Mouse (Mus musculus): ENCODE data around the gene 2310034G01Rik. TPM values are rescaled to one million over a fixed set of nuclear protein-coding genes. Genes with fewer than 3 reads are reported as not detected.

Gene 2310034G01Rik
- polyA plus RNA-seq, 1 experiment from 2014 or later: 1.9 TPM

DNA sequence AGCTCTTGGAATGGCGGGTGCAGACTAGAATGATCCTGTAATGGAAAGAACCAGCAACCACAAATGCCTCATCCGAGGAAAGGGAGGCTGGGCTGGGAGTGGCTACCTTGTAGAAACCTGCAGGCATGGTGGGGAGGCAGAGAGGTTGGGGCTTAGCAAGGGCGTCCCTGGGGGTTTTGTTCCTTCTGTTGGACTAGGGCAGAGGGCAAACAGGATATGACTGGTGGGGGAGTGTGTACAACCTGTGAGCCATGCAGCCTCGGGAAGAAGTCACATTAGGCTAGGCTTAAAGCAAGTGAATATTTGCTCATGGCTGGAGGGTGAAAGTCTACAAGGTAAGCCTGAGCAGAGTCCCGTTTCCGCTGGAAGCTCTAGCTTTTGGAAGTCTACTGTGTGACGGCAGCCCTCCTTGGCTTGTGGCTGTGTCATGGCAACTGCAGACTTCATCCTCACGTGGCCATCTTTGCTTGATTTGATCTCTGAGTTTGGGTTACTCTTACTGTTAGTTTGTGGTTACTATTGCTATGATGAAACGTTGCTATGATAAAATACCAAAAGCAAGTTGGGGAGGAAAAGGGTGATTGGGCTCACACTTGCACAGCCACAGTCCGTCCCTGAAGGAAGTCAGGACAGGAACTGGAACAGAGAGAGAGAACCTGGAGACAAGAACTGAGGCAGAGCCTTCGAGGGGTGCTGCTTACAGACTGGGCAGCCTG lies 13.3 kb upstream of the 2310034G01Rik start:
- H3K27ac ChIP-seq (ENCODE audit: low read length): no peak overlapping the region
- H3K9ac ChIP-seq (ENCODE audit: low read length): no peak overlapping the region
- H3K27me3 ChIP-seq (ENCODE audit: control insufficient read depth, insufficient read depth, low read depth, low read length): peaks cover under 1% of the 10 kb centered on the region
- H3K4me3 ChIP-seq (ENCODE audit: low read length): no peak overlapping the region
- WGBS: 74% methylated on average over 11 of the region's 11 CpGs
- no peak for ATAC-seq (ENCODE audit: low read depth)
- no peaks in the 10 kb centered on the region for H3K9me3 ChIP-seq (ENCODE audit: control insufficient read depth, low read length)
- H3K4me2 ChIP-seq (ENCODE audit: low read depth, low read length): no peak overlapping the region
- no peaks in the 10 kb centered on the region for H3K36me3 ChIP-seq (ENCODE audit: control insufficient read depth, insufficient read depth, low read length)
- H3K4me1 ChIP-seq (replicated peaks; ENCODE audit: control insufficient read depth, insufficient read depth, low read length): 0 out of 2 replicates have a peak, but pooled peaks cover 3% of the 10 kb centered on the region

DNA sequence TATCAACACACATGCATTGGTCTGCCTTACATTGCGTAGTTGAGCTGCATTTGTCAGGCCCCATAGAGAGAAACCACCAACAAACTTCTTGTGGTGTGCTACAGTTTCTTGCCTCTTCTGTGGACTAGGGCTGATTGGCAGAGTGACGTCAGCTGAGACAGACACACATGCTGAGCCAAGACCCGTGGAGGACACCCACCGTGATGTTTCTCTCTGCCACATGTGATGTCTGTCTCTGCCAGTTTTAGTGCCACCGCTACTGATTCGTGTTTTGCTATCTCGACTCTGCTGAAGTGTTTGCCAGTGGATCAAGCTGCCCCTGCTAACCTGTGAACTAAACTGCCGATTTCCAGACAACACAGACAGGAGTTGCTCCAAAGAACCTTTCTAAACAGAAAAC lies 12.0 kb upstream of the 2310034G01Rik start:
- Histone ChIP-seq H3K27ac (ENCODE audit: low read length) (no peak overlapping the region), H3K4me3 (ENCODE audit: low read length) (no peak overlapping the region), H3K36me3 (ENCODE audit: control insufficient read depth, insufficient read depth, low read length) (no peaks in the 10 kb centered on the region), H3K9ac (ENCODE audit: low read length) (no peak overlapping the region), H3K27me3 (ENCODE audit: control insufficient read depth, insufficient read depth, low read depth, low read length) (peaks cover 10% of the 10 kb centered on the region), H3K4me1 (replicated peaks; ENCODE audit: control insufficient read depth, insufficient read depth, low read length) (peaks cover 14% of the 10 kb centered on the region; the same call in 1 of the 2 replicates), H3K9me3 (ENCODE audit: control insufficient read depth, low read length) (no peaks in the 10 kb centered on the region), H3K4me2 (ENCODE audit: low read depth, low read length) (no peak overlapping the region)
- 75% methylated on average over 8 of the region's 8 CpGs for WGBS
- ATAC-seq (ENCODE audit: low read depth): no peak

DNA sequence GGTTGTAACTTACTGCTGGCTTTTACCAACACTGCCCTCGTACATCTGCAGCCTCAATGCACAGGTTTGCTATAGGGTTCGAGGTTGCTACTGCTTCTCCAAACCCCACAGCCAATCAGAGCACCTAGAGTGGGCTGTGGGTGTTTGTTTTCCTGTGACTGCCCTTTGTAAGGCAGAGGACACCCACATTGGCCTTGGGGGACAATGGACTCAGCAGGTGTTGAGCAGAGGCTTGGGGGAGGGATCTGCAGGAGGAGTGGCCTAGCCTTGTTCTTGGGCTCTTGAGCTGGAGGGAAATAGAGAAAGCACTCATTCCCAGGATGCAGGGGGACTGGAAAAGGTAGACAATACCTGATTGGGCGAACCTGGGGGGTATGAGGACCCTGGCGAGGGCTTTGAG lies 8.3 kb upstream of the 2310034G01Rik start:
- Histone ChIP-seq H3K27me3 (ENCODE audit: control insufficient read depth, insufficient read depth, low read depth, low read length) (peaks cover 11% of the 10 kb centered on the region), H3K4me1 (replicated peaks; ENCODE audit: control insufficient read depth, insufficient read depth, low read length) (peaks cover 15% of the 10 kb centered on the region; the same call in 1 of the 2 replicates), H3K9ac (ENCODE audit: low read length) (no peak overlapping the region), H3K9me3 (ENCODE audit: control insufficient read depth, low read length) (no peaks in the 10 kb centered on the region), H3K4me3 (ENCODE audit: low read length) (no peak overlapping the region), H3K27ac (ENCODE audit: low read length) (peak overlapping the region; percentile 73), H3K4me2 (ENCODE audit: low read depth, low read length) (peak overlapping the region; percentile 83), H3K36me3 (ENCODE audit: control insufficient read depth, insufficient read depth, low read length) (no peaks in the 10 kb centered on the region)
- 50% methylated on average over 4 of the region's 4 CpGs for WGBS
- no peak for ATAC-seq (ENCODE audit: low read depth)

DNA sequence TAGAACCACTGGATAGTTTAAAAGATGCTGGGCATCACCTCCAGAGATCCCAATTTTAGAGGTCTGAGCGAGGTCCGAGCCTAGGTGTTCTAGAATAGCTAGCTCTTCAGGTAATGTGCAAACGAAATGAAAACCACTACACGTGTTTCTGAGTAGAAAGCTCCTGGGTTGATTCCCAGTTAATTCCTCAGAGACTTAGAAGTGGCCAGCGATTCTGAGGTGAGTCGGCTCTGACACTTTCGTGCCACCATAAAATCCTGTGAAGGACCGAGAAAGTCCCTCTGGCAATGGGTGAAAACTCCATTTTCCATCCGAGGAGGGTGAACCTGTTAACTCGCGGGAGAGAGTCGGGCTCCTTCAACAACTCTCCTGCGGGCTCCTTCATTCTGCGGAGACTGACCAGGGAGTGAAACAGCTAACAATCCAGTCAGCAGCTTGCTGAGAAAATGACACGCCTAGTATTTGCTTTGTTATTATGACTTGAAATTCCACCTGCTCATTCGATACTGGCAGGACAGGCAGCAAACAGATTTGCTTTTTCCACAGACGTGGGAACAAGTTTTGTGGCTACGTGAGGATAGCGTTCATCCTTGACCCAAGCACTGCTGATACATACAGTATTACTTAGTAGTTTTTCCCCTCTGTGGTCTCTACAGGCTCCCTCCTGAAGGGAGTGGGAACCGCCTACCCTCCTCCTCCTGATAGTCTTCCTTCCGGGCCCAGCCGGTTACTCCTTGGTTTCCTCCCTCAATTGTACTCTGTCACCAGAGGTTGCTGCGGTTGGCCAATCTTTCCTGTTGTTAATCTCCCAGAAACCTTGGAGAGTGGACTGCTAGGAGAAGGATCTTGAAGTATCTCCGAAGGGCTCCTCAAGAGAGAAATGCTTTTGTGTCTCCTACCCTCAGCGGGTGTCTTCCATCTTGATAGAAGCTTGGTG lies 7.5 kb upstream of the 2310034G01Rik start:
- H3K4me2 ChIP-seq (ENCODE audit: low read depth, low read length): peak overlapping the region; percentile 83
- H3K27ac ChIP-seq (ENCODE audit: low read length): peak overlapping the region; percentile 73
- H3K9ac ChIP-seq (ENCODE audit: low read length): peak overlapping the region; percentile 73
- H3K4me3 ChIP-seq (ENCODE audit: low read length): peak overlapping the region; percentile 61
- peak; percentile 76 for ATAC-seq (ENCODE audit: low read depth)
- H3K27me3 ChIP-seq (ENCODE audit: control insufficient read depth, insufficient read depth, low read depth, low read length): peaks cover 11% of the 10 kb centered on the region
- H3K36me3 ChIP-seq (ENCODE audit: control insufficient read depth, insufficient read depth, low read length): no peaks in the 10 kb centered on the region
- H3K4me1 ChIP-seq (replicated peaks; ENCODE audit: control insufficient read depth, insufficient read depth, low read length): peaks cover 15% of the 10 kb centered on the region; the same call in 1 of the 2 replicates
- no peaks in the 10 kb centered on the region for H3K9me3 ChIP-seq (ENCODE audit: control insufficient read depth, low read length)
- 11% methylated on average over 25 of the region's 25 CpGs for WGBS

DNA sequence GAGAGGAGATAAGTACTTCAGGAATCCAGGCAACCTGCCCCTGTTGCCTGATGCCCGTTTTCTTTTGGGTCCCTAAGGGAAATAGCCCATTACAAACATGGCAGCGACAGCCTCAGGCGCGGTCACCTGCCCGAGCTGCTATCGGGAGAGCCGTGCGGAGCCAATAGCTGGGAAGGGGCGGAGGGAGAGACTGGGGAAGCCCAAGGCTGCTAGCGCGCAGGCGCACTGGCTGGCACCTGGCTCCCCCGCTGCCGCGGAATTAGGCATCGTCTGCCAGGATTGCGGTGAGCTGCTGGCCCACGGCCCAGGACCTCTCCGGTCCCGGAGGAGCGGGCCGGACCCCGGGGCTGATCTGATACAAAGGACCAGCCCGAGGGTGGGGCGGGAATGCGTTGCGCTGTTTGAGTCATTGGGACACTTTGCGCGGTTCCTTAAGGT lies 6.6 kb upstream of the 2310034G01Rik start:
- Histone ChIP-seq H3K27ac (ENCODE audit: low read length) (peak overlapping the region; percentile 66), H3K4me3 (ENCODE audit: low read length) (peak overlapping the region; percentile 61), H3K9me3 (ENCODE audit: control insufficient read depth, low read length) (no peaks in the 10 kb centered on the region), H3K27me3 (ENCODE audit: control insufficient read depth, insufficient read depth, low read depth, low read length) (peaks cover 11% of the 10 kb centered on the region), H3K4me2 (ENCODE audit: low read depth, low read length) (peak overlapping the region; percentile 83), H3K9ac (ENCODE audit: low read length) (peak overlapping the region; percentile 73), H3K4me1 (replicated peaks; ENCODE audit: control insufficient read depth, insufficient read depth, low read length) (peaks cover 15% of the 10 kb centered on the region; the same call in 1 of the 2 replicates), H3K36me3 (ENCODE audit: control insufficient read depth, insufficient read depth, low read length) (no peaks in the 10 kb centered on the region)
- peak; percentile 88 for ATAC-seq (ENCODE audit: low read depth)
- WGBS: under 1% methylated on average over 29 of the region's 29 CpGs

DNA sequence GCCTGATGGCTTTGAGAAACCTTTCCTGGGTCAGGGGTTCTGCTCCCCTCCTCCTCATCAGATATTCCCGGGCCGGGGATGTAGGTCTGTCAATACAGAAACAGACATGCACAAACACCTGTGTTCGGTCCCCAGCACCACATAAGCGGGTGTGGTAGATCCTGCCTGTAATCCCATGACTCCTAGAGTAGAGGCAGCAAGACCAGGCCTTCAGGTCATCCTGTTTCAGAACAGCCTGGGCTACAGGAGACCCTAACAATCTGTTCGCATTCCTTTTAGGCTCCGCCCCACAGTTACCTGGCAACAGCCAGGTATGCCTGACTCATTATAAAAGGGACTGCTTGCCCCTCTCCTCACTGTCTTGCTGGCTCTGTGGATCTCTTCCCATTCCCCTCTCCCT lies 552 bp downstream of the 2310034G01Rik start:
- ATAC-seq (ENCODE audit: low read depth): peak; percentile 21; the same call in 1 of the 2 replicates

DNA sequence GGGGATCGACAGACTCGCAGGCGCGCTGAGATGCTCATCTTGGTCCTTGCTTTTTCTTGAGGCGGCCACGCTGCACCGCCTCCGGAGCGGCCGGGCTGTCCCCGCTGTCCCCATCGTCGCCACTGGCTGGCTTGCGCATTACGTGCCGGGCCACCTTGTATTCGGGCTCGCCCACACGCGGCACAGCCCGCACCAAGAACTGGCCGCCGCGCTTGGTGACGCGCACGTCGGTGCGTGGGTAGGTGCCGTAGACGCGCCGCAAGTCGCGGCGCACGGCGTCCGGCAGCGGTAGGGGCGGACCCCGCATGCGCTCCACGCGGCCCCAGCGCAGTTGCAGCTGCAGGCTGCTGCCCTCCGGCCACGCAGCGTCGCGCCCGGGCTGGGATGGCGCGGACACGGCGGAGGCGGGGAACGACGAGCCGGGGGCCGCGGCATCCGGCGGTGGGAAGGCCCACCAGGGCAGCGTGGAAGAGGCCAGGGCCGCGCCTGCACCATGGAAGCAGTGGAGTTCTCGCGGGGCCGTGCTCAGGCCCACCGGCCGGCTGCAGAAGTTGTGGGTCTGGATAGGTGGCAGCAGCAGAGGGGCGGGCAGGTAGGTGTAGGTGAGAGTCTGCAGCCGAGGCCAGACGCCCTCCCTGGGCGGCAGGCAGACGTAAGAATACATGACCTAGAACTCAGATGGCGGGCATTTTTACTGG lies 1.2 kb downstream of the 2310034G01Rik start:
- H3K4me3 ChIP-seq (ENCODE audit: low read length): peak overlapping the region; percentile 72
- H3K9me3 ChIP-seq (ENCODE audit: control insufficient read depth, low read length): no peaks in the 10 kb centered on the region
- 0 out of 2 replicates have a peak, but pooled peaks cover 2% of the 10 kb centered on the region for H3K27me3 ChIP-seq (ENCODE audit: control insufficient read depth, insufficient read depth, low read depth, low read length)
- H3K27ac ChIP-seq (ENCODE audit: low read length): peak overlapping the region; percentile 81
- H3K36me3 ChIP-seq (ENCODE audit: control insufficient read depth, insufficient read depth, low read length): no peaks in the 10 kb centered on the region
- WGBS: under 1% methylated on average over 78 of the region's 78 CpGs
- H3K4me1 ChIP-seq (replicated peaks; ENCODE audit: control insufficient read depth, insufficient read depth, low read length): peaks cover 15% of the 10 kb centered on the region
- H3K9ac ChIP-seq (ENCODE audit: low read length): peak overlapping the region; percentile 86
- H3K4me2 ChIP-seq (ENCODE audit: low read depth, low read length): peak overlapping the region; percentile 97
- ATAC-seq (ENCODE audit: low read depth): peak; percentile 87

More for the DNA sequence above, 552 bp downstream of the 2310034G01Rik start:
- peak overlapping the region; percentile 86 for H3K9ac ChIP-seq (ENCODE audit: low read length)
- 23% methylated on average over 6 of the region's 6 CpGs for whole genome bisulfite sequencing
- no peaks in the 10 kb centered on the region for H3K36me3 ChIP-seq (ENCODE audit: control insufficient read depth, insufficient read depth, low read length)
- no peaks in the 10 kb centered on the region for H3K27me3 ChIP-seq (ENCODE audit: control insufficient read depth, insufficient read depth, low read depth, low read length)
- peak overlapping the region; percentile 81 for H3K27ac ChIP-seq (ENCODE audit: low read length)
- no peaks in the 10 kb centered on the region for H3K9me3 ChIP-seq (ENCODE audit: control insufficient read depth, low read length)
- H3K4me1 ChIP-seq (replicated peaks; ENCODE audit: control insufficient read depth, insufficient read depth, low read length): peaks cover 15% of the 10 kb centered on the region
- peak overlapping the region; percentile 97 for H3K4me2 ChIP-seq (ENCODE audit: low read depth, low read length)
- peak overlapping the region; percentile 72 for H3K4me3 ChIP-seq (ENCODE audit: low read length)

DNA sequence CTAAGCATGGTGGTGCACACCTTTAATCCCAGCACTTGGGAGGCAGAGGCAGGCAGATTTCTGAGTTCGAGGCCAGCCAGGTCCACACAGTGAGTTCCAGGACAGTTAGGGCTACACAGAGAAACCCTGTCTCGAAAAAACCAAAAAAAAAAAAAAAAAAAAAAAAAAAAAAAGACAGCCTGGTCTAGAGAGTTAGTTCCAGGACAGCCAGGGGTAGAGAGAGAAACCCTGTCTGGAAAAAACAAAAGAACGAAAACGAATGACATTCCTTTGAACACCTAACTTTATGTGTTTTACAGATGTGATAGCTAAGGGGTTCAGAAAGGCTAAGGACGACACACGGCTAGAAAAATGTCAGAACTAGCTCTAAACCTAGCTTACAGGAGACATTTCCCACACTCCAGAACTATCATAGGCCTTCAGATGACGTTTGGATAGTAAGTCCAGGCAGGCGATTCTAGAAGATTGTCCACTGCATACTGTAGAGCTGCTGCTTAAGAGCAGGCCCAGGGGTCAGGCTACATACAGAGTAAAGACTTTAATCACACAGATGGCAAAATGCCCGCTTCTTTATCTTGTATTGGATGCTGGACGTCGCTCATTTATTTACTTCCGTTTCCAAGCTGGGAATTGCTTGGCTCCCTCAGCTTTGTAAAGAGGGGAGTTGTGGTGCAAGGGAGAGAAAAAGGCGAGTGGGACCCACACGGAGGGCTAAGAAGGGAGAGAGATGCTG lies 2.0 kb downstream of the 2310034G01Rik start:
- Histone ChIP-seq H3K36me3 (ENCODE audit: control insufficient read depth, insufficient read depth, low read length) (no peaks in the 10 kb centered on the region), H3K4me2 (ENCODE audit: low read depth, low read length) (peak overlapping the region; percentile 97), H3K4me1 (replicated peaks; ENCODE audit: control insufficient read depth, insufficient read depth, low read length) (peaks cover 15% of the 10 kb centered on the region), H3K4me3 (ENCODE audit: low read length) (peak overlapping the region; percentile 72), H3K27me3 (ENCODE audit: control insufficient read depth, insufficient read depth, low read depth, low read length) (peaks cover 4% of the 10 kb centered on the region; the same call in 1 of the 2 replicates), H3K27ac (ENCODE audit: low read length) (peak overlapping the region; percentile 81), H3K9me3 (ENCODE audit: control insufficient read depth, low read length) (no peaks in the 10 kb centered on the region), H3K9ac (ENCODE audit: low read length) (peak overlapping the region; percentile 86)
- ATAC-seq (ENCODE audit: low read depth): peak; percentile 18
- WGBS: 27% methylated on average over 14 of the region's 14 CpGs

Measured in lung, embryonic 16.5 days (tissue).